Mouse (Mus musculus) olfactory bulb, adult 2 months (tissue): Measurements from ENCODE around the gene Rgr.

Experiments used
- CTCF ChIP-seq: fragments of 200-500 bp; IDR thresholded peaks from 2 replicates; pipeline ENCODE4 v1.5.1; 2012; ENCODE audit warnings: low read depth, mild to moderate bottlenecking, low read length, moderate library complexity; ENCODE audit not compliant: insufficient read depth
- POLR2A ChIP-seq: fragments of 200-500 bp; IDR thresholded peaks from 2 replicates; pipeline ENCODE4 v1.6.1; 2012; ENCODE audit warnings: mild to moderate bottlenecking, low read depth, low read length, moderate library complexity; ENCODE audit not compliant: insufficient read depth

DNA sequence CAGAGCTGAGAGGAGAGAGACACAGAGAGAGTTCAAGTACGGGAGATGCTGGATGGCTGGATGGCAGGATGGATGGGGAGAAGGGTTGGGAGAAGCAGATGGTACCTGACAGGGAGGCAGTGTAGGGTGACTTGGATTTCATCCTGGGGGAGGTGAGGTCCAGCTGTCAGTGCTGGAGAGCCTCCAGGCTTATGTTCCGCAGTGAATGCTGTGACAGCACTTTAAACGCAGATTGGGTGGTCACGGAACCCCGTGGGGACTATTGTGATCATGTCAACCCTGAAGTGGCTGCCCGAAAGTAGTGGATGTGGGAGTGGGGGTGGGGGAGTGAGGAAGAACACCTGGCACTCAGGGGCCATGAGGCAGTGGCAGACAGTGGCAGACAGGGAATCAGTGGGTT lies 45.7 kb upstream of the Rgr start:
- TF ChIP-seq CTCF, result no peak
- no peak for TF ChIP-seq POLR2A
